Mouse (Mus musculus): ENCODE results near the gene Grin2a. TPM values are rescaled to one million over a fixed set of nuclear protein-coding genes. Genes with fewer than 3 reads are reported as not detected.

Gene Grin2a
- polyA plus RNA-seq, 1 experiment: 0.04 TPM

GRCm38 (mm10) chr16:9949250-9949649, 46.1 kb downstream of the Grin2a start:
- no peaks in the 10 kb centered on the region for H3K4me1 ChIP-seq (ENCODE audit: control insufficient read depth, insufficient read depth, insufficient read length)
- no peaks in the 10 kb centered on the region for H3K27me3 ChIP-seq (ENCODE audit: control insufficient read depth, insufficient read depth, low read length)
- no peak overlapping the region for H3K27ac ChIP-seq (ENCODE audit: insufficient read depth, low read length)
- H3K4me3 ChIP-seq (ENCODE audit: extremely low read depth, insufficient read depth, insufficient read length): no peak overlapping the region
- DNase-seq (ENCODE audit: low read depth in 1 of 2, low spot score in 2 of 2): no peak
- TF ChIP-seq CTCF (IDR thresholded peaks at IDR 0.05; ENCODE audit: extremely low read depth, insufficient read depth, insufficient read length, insufficient replicate concordance): no peak
- no peak for TF ChIP-seq POLR2A (IDR thresholded peaks at IDR 0.05; ENCODE audit: low read depth, low read length)
- H3K36me3 ChIP-seq (ENCODE audit: control insufficient read depth, insufficient read depth, low read length): no peaks in the 10 kb centered on the region
- 79% methylated on average over 3 of the region's 3 CpGs for WGBS

- WGBS: 81% methylated on average over 3 of the region's 3 CpGs
- no peak overlapping the region for H3K27ac ChIP-seq (ENCODE audit: insufficient read depth, low read length)
- H3K4me1 ChIP-seq (ENCODE audit: control insufficient read depth, insufficient read depth, insufficient read length): no peaks in the 10 kb centered on the region
- no peaks in the 10 kb centered on the region for H3K27me3 ChIP-seq (ENCODE audit: control insufficient read depth, insufficient read depth, low read length)
- H3K36me3 ChIP-seq (ENCODE audit: control insufficient read depth, insufficient read depth, low read length): no peaks in the 10 kb centered on the region
- TF ChIP-seq POLR2A (IDR thresholded peaks at IDR 0.05; ENCODE audit: low read depth, low read length) (no peak), CTCF (IDR thresholded peaks at IDR 0.05; ENCODE audit: extremely low read depth, insufficient read depth, insufficient read length, insufficient replicate concordance) (no peak)
- DNase-seq (ENCODE audit: low read depth in 1 of 2, low spot score in 2 of 2): no peak
- no peak overlapping the region for H3K4me3 ChIP-seq (ENCODE audit: extremely low read depth, insufficient read depth, insufficient read length)
Observed at GRCm38 (mm10) chr16:9947430-9947829, 47.9 kb downstream of the Grin2a start.

- Histone ChIP-seq H3K27me3 (ENCODE audit: control insufficient read depth, insufficient read depth, low read length) (no peaks in the 10 kb centered on the region), H3K4me1 (ENCODE audit: control insufficient read depth, insufficient read depth, insufficient read length) (no peaks in the 10 kb centered on the region), H3K27ac (ENCODE audit: insufficient read depth, low read length) (no peak overlapping the region), H3K36me3 (ENCODE audit: control insufficient read depth, insufficient read depth, low read length) (no peaks in the 10 kb centered on the region), H3K4me3 (ENCODE audit: extremely low read depth, insufficient read depth, insufficient read length) (no peak overlapping the region)
- 83% methylated on average over 5 of the region's 5 CpGs for WGBS
- DNase-seq (ENCODE audit: low read depth in 1 of 2, low spot score in 2 of 2): no peak
- TF ChIP-seq POLR2A (IDR thresholded peaks at IDR 0.05; ENCODE audit: low read depth, low read length): no peak
- TF ChIP-seq CTCF (IDR thresholded peaks at IDR 0.05; ENCODE audit: extremely low read depth, insufficient read depth, insufficient read length, insufficient replicate concordance): no peak
Observed at GRCm38 (mm10) chr16:9944836-9945235, 50.5 kb downstream of the Grin2a start.

- TF ChIP-seq POLR2A (IDR thresholded peaks at IDR 0.05; ENCODE audit: low read depth, low read length) (no peak), CTCF (IDR thresholded peaks at IDR 0.05; ENCODE audit: extremely low read depth, insufficient read depth, insufficient read length, insufficient replicate concordance) (no peak)
- Histone ChIP-seq H3K27me3 (ENCODE audit: control insufficient read depth, insufficient read depth, low read length) (no peaks in the 10 kb centered on the region), H3K4me3 (ENCODE audit: extremely low read depth, insufficient read depth, insufficient read length) (no peak overlapping the region), H3K27ac (ENCODE audit: insufficient read depth, low read length) (no peak overlapping the region), H3K4me1 (ENCODE audit: control insufficient read depth, insufficient read depth, insufficient read length) (no peaks in the 10 kb centered on the region), H3K36me3 (ENCODE audit: control insufficient read depth, insufficient read depth, low read length) (no peaks in the 10 kb centered on the region)
- no peak for DNase-seq (ENCODE audit: low read depth in 1 of 2, low spot score in 2 of 2)
- 41% methylated on average over 8 of the region's 8 CpGs for WGBS
Observed at GRCm38 (mm10) chr16:9941306-9941930, 53.9 kb downstream of the Grin2a start.

- TF ChIP-seq CTCF (IDR thresholded peaks at IDR 0.05; ENCODE audit: extremely low read depth, insufficient read depth, insufficient read length, insufficient replicate concordance) (no peak), POLR2A (IDR thresholded peaks at IDR 0.05; ENCODE audit: low read depth, low read length) (no peak)
- Histone ChIP-seq H3K36me3 (ENCODE audit: control insufficient read depth, insufficient read depth, low read length) (no peaks in the 10 kb centered on the region), H3K27me3 (ENCODE audit: control insufficient read depth, insufficient read depth, low read length) (no peaks in the 10 kb centered on the region), H3K4me1 (ENCODE audit: control insufficient read depth, insufficient read depth, insufficient read length) (no peaks in the 10 kb centered on the region), H3K4me3 (ENCODE audit: extremely low read depth, insufficient read depth, insufficient read length) (no peak overlapping the region), H3K27ac (ENCODE audit: insufficient read depth, low read length) (no peak overlapping the region)
- no peak for DNase-seq (ENCODE audit: low read depth in 1 of 2, low spot score in 2 of 2)
- 82% methylated on average over 7 of the region's 7 CpGs for WGBS
Observed at GRCm38 (mm10) chr16:9940716-9941115, 54.6 kb downstream of the Grin2a start.

GRCm38 (mm10) chr16:9910672-9911071, 84.7 kb downstream of the Grin2a start:
- H3K27ac ChIP-seq (ENCODE audit: insufficient read depth, low read length): no peak overlapping the region
- H3K27me3 ChIP-seq (ENCODE audit: control insufficient read depth, insufficient read depth, low read length): no peaks in the 10 kb centered on the region
- WGBS: 81% methylated on average over 3 of the region's 3 CpGs
- H3K4me1 ChIP-seq (ENCODE audit: control insufficient read depth, insufficient read depth, insufficient read length): no peaks in the 10 kb centered on the region
- no peaks in the 10 kb centered on the region for H3K36me3 ChIP-seq (ENCODE audit: control insufficient read depth, insufficient read depth, low read length)
- no peak for DNase-seq (ENCODE audit: low read depth in 1 of 2, low spot score in 2 of 2)
- no peak overlapping the region for H3K4me3 ChIP-seq (ENCODE audit: extremely low read depth, insufficient read depth, insufficient read length)
- TF ChIP-seq POLR2A (IDR thresholded peaks at IDR 0.05; ENCODE audit: low read depth, low read length) (no peak), CTCF (IDR thresholded peaks at IDR 0.05; ENCODE audit: extremely low read depth, insufficient read depth, insufficient read length, insufficient replicate concordance) (no peak)

GRCm38 (mm10) chr16:9909225-9909624, 86.1 kb downstream of the Grin2a start:
- TF ChIP-seq POLR2A (IDR thresholded peaks at IDR 0.05; ENCODE audit: low read depth, low read length) (no peak), CTCF (IDR thresholded peaks at IDR 0.05; ENCODE audit: extremely low read depth, insufficient read depth, insufficient read length, insufficient replicate concordance) (no peak)
- no peak overlapping the region for H3K4me3 ChIP-seq (ENCODE audit: extremely low read depth, insufficient read depth, insufficient read length)
- 79% methylated on average over 4 of the region's 4 CpGs for WGBS
- no peaks in the 10 kb centered on the region for H3K4me1 ChIP-seq (ENCODE audit: control insufficient read depth, insufficient read depth, insufficient read length)
- DNase-seq (ENCODE audit: low read depth in 1 of 2, low spot score in 2 of 2): no peak
- no peaks in the 10 kb centered on the region for H3K27me3 ChIP-seq (ENCODE audit: control insufficient read depth, insufficient read depth, low read length)
- no peak overlapping the region for H3K27ac ChIP-seq (ENCODE audit: insufficient read depth, low read length)
- H3K36me3 ChIP-seq (ENCODE audit: control insufficient read depth, insufficient read depth, low read length): no peaks in the 10 kb centered on the region
